Mouse (Mus musculus) naive thymus-derived CD4-positive, alpha-beta T cell, adult 2 months (primary cell): ENCODE results near the gene Hephl1.

Experiments
- DNase-seq: peaks from one replicate; pipeline ENCODE4 v3.0.0-alpha.2; 2011; ENCODE audit warnings: low read depth

Hephl1 gene

DNA sequence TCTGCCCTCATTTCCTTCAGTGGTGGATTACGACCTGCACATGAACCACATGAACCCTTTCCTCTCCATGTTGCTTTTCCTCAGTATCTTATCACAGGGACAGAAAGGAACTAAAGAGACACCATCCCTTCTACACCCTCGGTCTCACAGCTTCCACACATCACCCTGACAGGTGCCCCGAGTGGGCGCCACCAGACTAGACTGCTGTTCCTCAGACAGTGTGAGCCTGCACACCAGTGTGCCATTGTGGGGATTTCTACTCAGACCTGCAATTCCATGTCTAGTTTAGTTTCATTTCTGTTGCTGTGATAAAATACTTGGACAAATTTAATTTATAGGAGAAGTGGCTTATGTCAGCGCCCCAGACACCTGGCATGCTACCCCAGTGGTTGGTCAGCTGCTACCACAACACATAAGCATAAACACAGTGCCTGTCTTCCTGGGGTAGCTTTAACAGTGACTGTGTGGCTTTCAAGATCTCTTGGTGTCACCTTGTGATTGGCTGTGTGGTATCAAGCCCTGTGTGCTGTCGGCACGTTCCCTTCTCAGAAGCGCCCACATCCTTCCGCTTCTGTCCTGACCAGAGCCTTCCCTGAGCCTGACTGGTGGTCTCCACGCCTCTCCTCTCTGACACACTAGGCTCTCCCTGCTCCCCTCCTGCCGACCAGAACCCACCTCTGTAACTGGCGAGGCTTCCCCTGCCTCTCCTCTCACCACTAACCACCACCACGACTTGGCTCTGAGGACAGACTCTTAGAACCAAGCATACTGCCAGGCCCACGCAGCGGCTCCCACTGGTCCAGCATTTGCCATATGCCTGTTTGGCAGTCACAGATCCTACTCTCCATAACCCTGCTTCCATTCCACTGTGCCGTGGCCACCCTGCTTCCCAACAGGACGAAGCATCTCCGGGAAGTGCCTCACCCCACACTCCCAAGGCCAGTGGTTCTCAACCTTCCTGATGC, 93.8 kb downstream of the Hephl1 start:
- DNase-seq = peak; percentile 83

DNA sequence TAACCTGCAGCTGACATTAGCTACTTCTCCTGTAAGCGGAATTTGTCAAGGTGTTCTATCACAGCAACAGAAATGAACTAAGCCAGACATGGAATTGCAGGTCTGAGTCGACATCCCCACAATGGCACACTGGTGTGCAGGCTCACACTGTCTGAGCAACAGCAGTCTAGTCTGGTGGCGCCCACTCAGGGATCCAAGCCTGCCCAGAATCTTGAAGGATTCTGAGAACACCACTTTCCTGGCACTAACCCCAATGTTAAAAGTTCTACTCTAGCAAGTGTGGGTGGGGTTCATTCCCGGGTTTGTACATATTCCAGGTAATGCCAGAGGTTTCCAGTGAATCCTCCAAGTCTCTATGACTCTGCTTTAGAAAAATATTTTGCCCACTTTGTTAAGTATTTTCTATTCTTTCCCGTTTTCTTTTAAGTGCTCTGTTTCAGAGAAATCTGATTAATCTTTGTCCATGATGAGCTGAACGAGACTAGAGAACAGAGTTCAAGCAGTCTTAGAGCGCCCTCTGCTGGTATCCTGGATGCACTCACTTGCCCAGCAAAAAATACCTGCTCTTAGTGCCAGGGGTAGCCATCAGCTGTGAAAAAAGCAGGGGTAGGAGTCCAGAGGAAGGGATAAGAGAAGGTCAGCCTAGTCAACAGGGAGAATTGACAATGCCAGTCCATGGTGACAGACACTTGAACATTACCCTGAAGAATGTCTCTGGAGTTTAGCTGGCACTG, 96.5 kb downstream of the Hephl1 start:
- peak; percentile 94 for DNase-seq

DNA sequence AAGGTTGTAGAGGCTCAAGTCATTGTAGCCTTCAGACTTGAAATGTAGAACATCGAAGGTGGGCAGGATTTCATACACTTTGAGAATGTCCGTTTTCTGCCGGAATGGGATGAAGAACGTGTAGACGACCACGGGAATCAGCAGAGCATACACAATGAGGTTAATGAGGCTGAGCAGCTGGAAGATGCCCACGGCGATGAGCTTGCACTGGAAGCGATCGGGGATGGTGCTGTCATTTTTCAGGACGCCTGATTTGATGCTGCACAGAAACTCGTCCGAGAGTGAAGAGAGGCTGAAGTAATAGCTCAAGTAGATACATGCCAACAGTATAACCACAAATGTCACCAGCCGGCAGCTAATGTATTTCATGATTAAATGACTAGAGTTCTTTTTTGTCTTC, 104.3 kb downstream of the Hephl1 start:
- DNase-seq = no peak

DNA sequence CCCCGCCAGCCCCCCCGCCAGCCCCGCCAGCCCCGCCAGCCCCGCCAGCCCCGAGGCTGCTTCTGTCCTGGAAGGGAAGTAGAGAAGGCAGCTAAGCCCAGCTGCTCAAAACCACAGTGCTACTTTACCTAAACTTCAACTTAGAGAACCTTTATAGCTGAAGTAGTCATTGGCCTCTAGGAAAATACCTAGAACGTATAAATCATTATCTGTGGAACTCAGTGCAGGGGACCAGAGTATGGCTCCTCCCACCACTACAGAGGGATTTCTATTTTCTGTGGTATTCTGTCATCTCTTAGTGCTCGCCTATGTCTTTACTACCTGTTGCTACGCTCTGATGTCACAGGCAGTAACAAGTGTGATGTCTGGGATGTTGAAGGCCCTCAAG, 107.6 kb downstream of the Hephl1 start:
- peak; percentile 64 for DNase-seq

DNA sequence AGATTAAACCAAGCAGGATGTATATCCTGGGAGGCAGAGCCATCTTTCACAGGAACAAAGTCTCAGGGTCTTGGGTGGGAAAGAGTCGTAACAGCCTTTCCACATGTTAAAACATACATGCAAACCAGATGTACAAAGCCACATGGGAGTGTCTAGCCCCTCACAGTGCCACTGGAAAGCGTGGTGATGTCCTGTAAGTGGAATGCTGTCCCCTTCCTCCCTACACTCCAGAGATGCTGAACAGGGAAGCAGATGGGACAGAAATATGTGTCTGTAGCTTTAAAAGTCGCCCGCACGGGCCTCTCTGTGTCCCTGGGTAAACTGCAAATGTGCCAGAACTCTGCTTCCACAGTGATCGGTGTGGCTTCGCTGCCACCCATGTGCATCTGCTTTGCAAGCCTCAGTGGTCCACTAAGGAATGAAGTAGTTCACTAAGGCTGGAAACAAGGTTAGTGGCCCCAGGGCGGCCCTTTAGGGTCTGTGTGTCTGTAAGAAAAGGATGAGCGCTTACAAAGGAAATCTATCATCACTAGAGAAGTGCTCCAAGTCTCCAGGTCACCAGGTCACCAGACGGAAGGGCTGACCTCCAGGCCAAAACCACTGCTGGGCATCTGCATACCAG, 108.1 kb downstream of the Hephl1 start:
- DNase-seq = no peak

DNA sequence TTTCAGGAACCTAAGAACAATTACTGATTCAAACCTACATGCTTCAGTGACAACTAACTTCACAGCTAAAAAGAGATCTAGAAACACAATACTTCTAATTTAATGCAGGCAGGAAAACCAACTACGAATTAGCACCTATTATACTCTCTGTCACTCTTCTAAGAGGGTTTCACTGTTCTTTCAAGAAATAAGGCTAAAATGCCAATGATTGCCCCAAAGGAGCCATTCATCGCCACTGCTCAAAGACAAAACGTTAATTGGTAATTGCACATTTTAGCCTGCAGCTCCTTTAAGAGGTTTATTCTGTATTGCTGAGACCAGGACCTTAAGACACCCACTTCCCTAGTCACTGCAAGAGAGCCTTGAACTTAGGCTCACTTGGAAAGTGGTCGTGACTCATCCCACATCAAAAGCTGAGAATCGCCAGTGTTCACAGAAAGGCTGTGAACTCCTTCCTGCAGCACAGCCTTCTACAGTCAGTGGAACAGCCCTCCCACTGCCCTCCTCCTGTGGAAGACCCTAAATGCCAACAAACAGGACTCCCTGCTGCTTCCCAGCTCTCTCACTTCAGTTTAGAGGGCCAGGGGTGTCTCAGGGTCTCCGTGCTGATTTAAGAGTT, 108.8 kb downstream of the Hephl1 start:
- peak; percentile 59 for DNase-seq
